Mouse (Mus musculus) heart, embryonic 16.5 days (tissue): ENCODE measurements around the gene Ikzf5. TPM values are rescaled to one million over a fixed set of nuclear protein-coding genes. Genes with fewer than 3 reads are reported as not detected.
"Not testable (repeated sequence)": the region's sequence is repeated elsewhere in the genome, so short reads cannot be mapped to it uniquely, and the experiment has no call there.

ENCODE experiments used
- ATAC-seq: fragments of 200-750 bp; cut with Nextera tagmentation; replicated peaks from 2 replicates; pipeline ENCODE4 v1.8.0; 2017; ENCODE audit warnings: moderate number of reproducible peaks; ENCODE audit not compliant: insufficient read depth, low FRiP score; ENCODE audit errors: extremely low read depth
- H3K27ac ChIP-seq: fragments of 300-500 bp; sonication (generic); 2 replicates; pipeline ENCODE4 v1.5.1; 2014; ENCODE audit warnings: mild to moderate bottlenecking, low read length, control low read depth, moderate library complexity
- H3K27me3 ChIP-seq: fragments of 300-500 bp; sonication (generic); 2 replicates; pipeline ENCODE4 v1.6.1; 2014; ENCODE audit warnings: low read length, mixed read lengths; ENCODE audit not compliant: control insufficient read depth, insufficient read depth
- H3K36me3 ChIP-seq: fragments of 300-500 bp; sonication (generic); 2 replicates; pipeline ENCODE4 v1.6.1; 2014; ENCODE audit not compliant: control insufficient read depth, insufficient read depth
- H3K4me1 ChIP-seq: fragments of 300-500 bp; sonication (generic); 2 replicates; pipeline ENCODE4 v1.6.1; 2014; ENCODE audit warnings: low read length, mixed read lengths; ENCODE audit not compliant: control insufficient read depth, insufficient read depth
- H3K4me2 ChIP-seq: fragments of 300-500 bp; sonication (generic); 2 replicates; pipeline ENCODE4 v1.6.1; 2014; ENCODE audit warnings: low read depth, mild to moderate bottlenecking, control low read depth, low read length
- H3K4me3 ChIP-seq: fragments of 300-500 bp; sonication (generic); 2 replicates; pipeline ENCODE4 v1.5.1; 2014; ENCODE audit warnings: mild to moderate bottlenecking, control low read depth, low read length
- H3K9ac ChIP-seq: fragments of 300-500 bp; sonication (generic); 2 replicates; pipeline ENCODE4 v1.6.1; 2014; ENCODE audit warnings: low read length, control low read depth
- H3K9me3 ChIP-seq: fragments of 300-500 bp; sonication (generic); replicated peaks from 2 replicates; pipeline ENCODE4 v1.6.1; 2016; ENCODE audit warnings: low read length; ENCODE audit not compliant: control insufficient read depth
- WGBS: fragments of 180-500 bp; shearing (Covaris S2); extraction: QIAGEN DNeasy Blood & Tissue Kit; methylation state at CpG from one replicate; pipeline ENCODE4 v1.1.7; 2014; 5-methylcytosine and 5-hydroxymethylcytosine counted together
- polyA plus RNA-seq: library from polyadenylated mRNA; unstranded; fragments of >200 nt; fragmentation: Nextera tagmentation; extraction: Ambion mirVana; gene quantifications from 2 replicates; pipeline ENCODE4 v1.2.1, GENCODE M21; 2015

Ikzf5 gene
- polyA plus RNA-seq, 1 experiment from 2014 or later, result 9.2 TPM

DNA sequence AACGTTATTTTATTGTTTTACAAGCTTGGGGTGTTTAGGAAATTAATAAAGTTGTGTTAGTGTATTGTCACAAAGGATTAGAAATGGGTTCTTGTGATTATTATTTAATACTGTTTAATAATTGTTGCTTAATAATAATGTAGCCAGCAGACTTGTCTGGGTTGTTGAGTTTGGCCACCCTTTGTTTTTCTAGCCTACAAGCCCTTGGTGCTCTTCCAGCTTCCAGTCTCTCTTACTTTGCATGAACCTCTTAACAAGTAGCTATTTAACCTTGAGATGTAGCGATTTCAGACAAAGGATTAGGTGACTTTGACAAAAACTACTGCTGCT is 1.6 kb upstream of the Ikzf5 start:
- WGBS, result 52% methylated on average over 2 of the region's 2 CpGs
- Histone ChIP-seq H3K9me3 (no peaks in the 10 kb centered on the region), H3K9ac (no peak overlapping the region), H3K36me3 (no peaks in the 10 kb centered on the region), H3K4me2 (peak overlapping the region; percentile 62), H3K4me1 (peaks cover 9% of the 10 kb centered on the region), H3K4me3 (no peak overlapping the region), H3K27ac (no peak overlapping the region), H3K27me3 (no peaks in the 10 kb centered on the region)
- no peak for ATAC-seq

- Histone ChIP-seq H3K9ac (peak overlapping the region; percentile 94), H3K27ac (peak overlapping the region; percentile 70; the same call in 1 of the 2 replicates), H3K4me3 (peak overlapping the region; percentile 76), H3K36me3 (no peaks in the 10 kb centered on the region), H3K4me1 (peaks cover 9% of the 10 kb centered on the region), H3K27me3 (no peaks in the 10 kb centered on the region), H3K4me2 (peak overlapping the region; percentile 62), H3K9me3 (no peaks in the 10 kb centered on the region)
- 39% methylated on average over 10 of the region's 10 CpGs for WGBS
- no peak for ATAC-seq
Observed at GRCm38 (mm10) chr7:131411221-131411940, 1.1 kb upstream of the Ikzf5 start.

- Histone ChIP-seq H3K4me2 (peak overlapping the region; percentile 62), H3K27ac (peak overlapping the region; percentile 64), H3K4me1 (peaks cover 9% of the 10 kb centered on the region), H3K9ac (peak overlapping the region; percentile 86), H3K36me3 (no peaks in the 10 kb centered on the region), H3K9me3 (no peaks in the 10 kb centered on the region), H3K4me3 (peak overlapping the region; percentile 76), H3K27me3 (no peaks in the 10 kb centered on the region)
- under 1% methylated on average over 38 of the region's 38 CpGs for WGBS
- peak; percentile 33 for ATAC-seq
Observed at GRCm38 (mm10) chr7:131409988-131410385, 334 bp downstream of the Ikzf5 start.

- peaks cover 9% of the 10 kb centered on the region for H3K4me1 ChIP-seq
Observed at GRCm38 (mm10) chr7:131409321-131409987, 867 bp downstream of the Ikzf5 start.

GRCm38 (mm10) chr7:131391761-131392160 is 18.6 kb downstream of the Ikzf5 start:
- H3K27ac ChIP-seq, H3K9ac ChIP-seq, H3K9me3 ChIP-seq, ATAC-seq, H3K4me1 ChIP-seq, H3K4me2 ChIP-seq, H3K27me3 ChIP-seq, H3K4me3 ChIP-seq: not testable (repeated sequence)
- WGBS, result 83% methylated on average over 6 of the region's 7 CpGs
- H3K36me3 ChIP-seq, result peaks cover 19% of the 10 kb centered on the region

More at GRCm38 (mm10) chr7:131409321-131409987, 867 bp downstream of the Ikzf5 start:
- Histone ChIP-seq H3K27me3 (no peaks in the 10 kb centered on the region), H3K4me3 (peak overlapping the region; percentile 76), H3K4me2 (peak overlapping the region; percentile 62), H3K9ac (peak overlapping the region; percentile 86), H3K9me3 (no peaks in the 10 kb centered on the region), H3K36me3 (no peaks in the 10 kb centered on the region), H3K27ac (no peak overlapping the region)
- WGBS, result 8% methylated on average over 16 of the region's 16 CpGs
- ATAC-seq, result no peak

- Histone ChIP-seq H3K27me3 (no peaks in the 10 kb centered on the region), H3K4me3 (peak overlapping the region; percentile 86), H3K4me2 (peak overlapping the region; percentile 78), H3K36me3 (0 out of 2 replicates have a peak, but pooled peaks cover 2% of the 10 kb centered on the region), H3K9ac (peak overlapping the region; percentile 95), H3K4me1 (peaks cover 9% of the 10 kb centered on the region), H3K9me3 (no peaks in the 10 kb centered on the region), H3K27ac (peak overlapping the region; percentile 99)
- WGBS, result 63% methylated on average over 9 of the region's 9 CpGs
- no peak for ATAC-seq
Observed at GRCm38 (mm10) chr7:131371880-131372651, 38.3 kb downstream of the Ikzf5 start.

DNA sequence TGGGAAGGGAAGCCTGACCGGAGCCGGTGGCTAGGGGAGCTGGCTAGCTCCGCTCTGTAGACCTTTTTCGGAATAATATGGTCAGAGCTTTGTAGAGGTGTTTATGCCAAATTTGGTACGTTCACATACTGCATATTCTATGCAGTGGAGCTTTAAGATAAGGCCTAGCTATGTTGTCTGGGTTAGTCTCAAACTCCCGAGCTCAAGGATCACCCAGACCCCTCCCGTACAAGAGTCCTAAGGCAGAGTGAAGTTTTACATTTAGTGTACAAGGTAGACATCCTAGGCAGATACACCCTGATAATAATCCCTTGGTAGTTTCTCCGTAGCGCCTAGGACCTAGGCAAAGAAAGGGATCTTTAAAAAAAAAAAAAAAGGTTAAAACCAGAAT is 38.9 kb downstream of the Ikzf5 start:
- peak; percentile 35 for ATAC-seq

GRCm38 (mm10) chr7:131370648-131371469 is 39.5 kb downstream of the Ikzf5 start, which contains the start of gene Pstk:
TSS of gene Pstk (plus strand) at chr7:131371141.
- Histone ChIP-seq H3K4me1 (peaks cover 9% of the 10 kb centered on the region), H3K4me3 (peak within 1 kb of the TSS; percentile 86), H3K9ac (peak within 1 kb of the TSS; percentile 95), H3K27me3 (no peaks in the 10 kb centered on the region), H3K27ac (peak within 1 kb of the TSS; percentile 99), H3K4me2 (peak within 1 kb of the TSS; percentile 78), H3K36me3 (0 out of 2 replicates have a peak, but pooled peaks cover 2% of the 10 kb centered on the region), H3K9me3 (no peaks in the 10 kb centered on the region)
- peak; percentile 96 for ATAC-seq
- WGBS, result 4% methylated on average over 47 of the region's 47 CpGs

More for the DNA sequence above, 38.9 kb downstream of the Ikzf5 start:
- Histone ChIP-seq H3K4me2 (peak overlapping the region; percentile 78), H3K9me3 (no peaks in the 10 kb centered on the region), H3K9ac (peak overlapping the region; percentile 95), H3K36me3 (0 out of 2 replicates have a peak, but pooled peaks cover 2% of the 10 kb centered on the region), H3K27ac (peak overlapping the region; percentile 99), H3K27me3 (no peaks in the 10 kb centered on the region), H3K4me3 (peak overlapping the region; percentile 86), H3K4me1 (peaks cover 9% of the 10 kb centered on the region)
- WGBS, result 5% methylated on average over 9 of the region's 9 CpGs
